ENCODE assay signal across 7 mouse cellular contexts in genomic region chr7:122289243-122290111, GRCm38 (mm10). TPM values are rescaled to one million over a fixed set of nuclear protein-coding genes. Genes with fewer than 3 reads are reported as not detected.
A peak's percentile ranks its signal among the peaks of the same experiment; 100 is the strongest.
DNase-seq lines count a peak whose midpoint lies in the region; ATAC-seq and TF ChIP-seq lines count a peak whose summit lies in the region.

No protein-coding gene starts in this region.

- TF ChIP-seq CTCF in ES-Bruce4 (IDR thresholded peaks at IDR 0.05; ENCODE audit: low read depth, low read length), result no peak
- no peak for TF ChIP-seq CTCF in thymus, adult 2 months (IDR thresholded peaks at IDR 0.05; ENCODE audit: borderline replicate concordance, control insufficient read depth, extremely low read depth, insufficient read depth, low read length, poor library complexity)

- peak; percentile 57; the same call in 1 of the 2 replicates for ATAC-seq in embryonic facial prominence, embryonic 13.5 days (ENCODE audit: insufficient number of reproducible peaks, insufficient read depth, low FRiP score, low TSS enrichment, low read depth)
- ATAC-seq in liver, embryonic 15.5 days (ENCODE audit: insufficient read depth), result no peak
- peak; percentile 70 for ATAC-seq in neural tube, embryonic 12.5 days (ENCODE audit: low FRiP score, low read depth)

- no peak for TF ChIP-seq EP300 in ES-Bruce4 (IDR thresholded peaks at IDR 0.05; ENCODE audit: insufficient read depth, low read depth, low read length)

- peaks cover 7% of the 10 kb centered on the region for H3K27me3 ChIP-seq in ES-Bruce4 (ENCODE audit: control insufficient read depth, insufficient read depth, low read length, poor library complexity, severe bottlenecking)
- H3K27me3 ChIP-seq in embryonic facial prominence, embryonic 13.5 days, result peaks cover 60% of the 10 kb centered on the region
- H3K27me3 ChIP-seq in hindbrain, embryonic 10.5 days (ENCODE audit: insufficient read depth, poor library complexity, severe bottlenecking), result peaks cover 47% of the 10 kb centered on the region
- peaks cover 40% of the 10 kb centered on the region for H3K27me3 ChIP-seq in liver, embryonic 15.5 days
- H3K27me3 ChIP-seq in neural tube, embryonic 12.5 days (replicated peaks), result peaks cover 42% of the 10 kb centered on the region
- no peaks in the 10 kb centered on the region for H3K27me3 ChIP-seq in thymus, adult 2 months (ENCODE audit: control insufficient read depth, insufficient read depth, low read length)

- peak overlapping the region; percentile 95 for H3K4me2 ChIP-seq in embryonic facial prominence, embryonic 13.5 days
- H3K4me2 ChIP-seq in liver, embryonic 15.5 days, result peak overlapping the region; percentile 68
- H3K4me2 ChIP-seq in neural tube, embryonic 12.5 days (replicated peaks), result peak overlapping the region; percentile 91

- 1% methylated on average over 66 of the region's 66 CpGs for WGBS in embryonic facial prominence, embryonic 13.5 days
- WGBS in hindbrain, embryonic 10.5 days, result under 1% methylated on average over 66 of the region's 66 CpGs
- 2% methylated on average over 66 of the region's 66 CpGs for WGBS in liver, embryonic 15.5 days (ENCODE audit: insufficient replicate concordance)
- under 1% methylated on average over 56 of the region's 66 CpGs for WGBS in neural tube, embryonic 12.5 days
- under 1% methylated on average over 65 of the region's 66 CpGs for WGBS in thymus, adult 2 months

- H3K4me3 ChIP-seq in ES-Bruce4 (ENCODE audit: low read depth, low read length), result peak overlapping the region; percentile 69
- peak overlapping the region; percentile 59 for H3K4me3 ChIP-seq in embryonic facial prominence, embryonic 13.5 days
- H3K4me3 ChIP-seq in hindbrain, embryonic 10.5 days, result peak overlapping the region; percentile 69
- H3K4me3 ChIP-seq in liver, embryonic 15.5 days (replicated peaks), result peak overlapping the region; percentile 58
- peak overlapping the region; percentile 64 for H3K4me3 ChIP-seq in neural tube, embryonic 12.5 days
- H3K4me3 ChIP-seq in thymus, adult 2 months (ENCODE audit: control insufficient read depth, insufficient read depth, low read length), result peak overlapping the region; percentile 96

- H3K27ac ChIP-seq in ES-Bruce4 (ENCODE audit: insufficient read depth, low read length), result no peak overlapping the region
- H3K27ac ChIP-seq in embryonic facial prominence, embryonic 13.5 days, result no peak overlapping the region
- H3K27ac ChIP-seq in hindbrain, embryonic 10.5 days, result peak overlapping the region; percentile 73
- H3K27ac ChIP-seq in liver, embryonic 15.5 days (replicated peaks), result no peak overlapping the region
- H3K27ac ChIP-seq in neural tube, embryonic 12.5 days, result no peak overlapping the region
- H3K27ac ChIP-seq in thymus, adult 2 months (ENCODE audit: control insufficient read depth, insufficient read depth, low read length), result peak overlapping the region; percentile 93

- H3K9ac ChIP-seq in ES-Bruce4 (ENCODE audit: low read depth, poor library complexity, severe bottlenecking), result peak overlapping the region; percentile 57; the same call in 1 of the 2 replicates
- peak overlapping the region; percentile 67 for H3K9ac ChIP-seq in embryonic facial prominence, embryonic 13.5 days
- H3K9ac ChIP-seq in liver, embryonic 15.5 days, result 0 out of 2 replicates have a peak overlapping the region, but pooled peaks have one; percentile 21
- H3K9ac ChIP-seq in neural tube, embryonic 12.5 days, result peak overlapping the region; percentile 66

- TF ChIP-seq POLR2A in ES-Bruce4 (IDR thresholded peaks at IDR 0.05; ENCODE audit: insufficient read depth, low read length), result no peak
- TF ChIP-seq POLR2A in thymus, adult 2 months (IDR thresholded peaks at IDR 0.05; ENCODE audit: control insufficient read depth, extremely low read depth, insufficient read depth, low read length, poor library complexity), result no peak; the same call in 1 of the 2 replicates

- H3K9me3 ChIP-seq in ES-Bruce4 (replicated peaks; ENCODE audit: control insufficient read depth, insufficient read depth, low read length, poor library complexity, severe bottlenecking), result no peaks in the 10 kb centered on the region
- no peaks in the 10 kb centered on the region for H3K9me3 ChIP-seq in embryonic facial prominence, embryonic 13.5 days
- H3K9me3 ChIP-seq in hindbrain, embryonic 10.5 days, result no peaks in the 10 kb centered on the region
- H3K9me3 ChIP-seq in liver, embryonic 15.5 days (replicated peaks), result no peaks in the 10 kb centered on the region
- no peaks in the 10 kb centered on the region for H3K9me3 ChIP-seq in neural tube, embryonic 12.5 days

- no peaks in the 10 kb centered on the region for H3K36me3 ChIP-seq in ES-Bruce4 (ENCODE audit: control insufficient read depth, insufficient read depth, low read length, poor library complexity, severe bottlenecking)
- no peaks in the 10 kb centered on the region for H3K36me3 ChIP-seq in embryonic facial prominence, embryonic 13.5 days
- no peaks in the 10 kb centered on the region for H3K36me3 ChIP-seq in hindbrain, embryonic 10.5 days
- H3K36me3 ChIP-seq in liver, embryonic 15.5 days (replicated peaks), result no peaks in the 10 kb centered on the region
- H3K36me3 ChIP-seq in neural tube, embryonic 12.5 days, result no peaks in the 10 kb centered on the region; the same call in 1 of the 2 replicates
- H3K36me3 ChIP-seq in thymus, adult 2 months (ENCODE audit: control insufficient read depth, insufficient read depth, low read length), result 0 out of 2 replicates have a peak, but pooled peaks cover 4% of the 10 kb centered on the region

- H3K4me1 ChIP-seq in ES-Bruce4 (ENCODE audit: control insufficient read depth, insufficient read depth, low read length), result no peaks in the 10 kb centered on the region
- peaks cover 17% of the 10 kb centered on the region for H3K4me1 ChIP-seq in embryonic facial prominence, embryonic 13.5 days
- peaks cover 22% of the 10 kb centered on the region for H3K4me1 ChIP-seq in hindbrain, embryonic 10.5 days (replicated peaks)
- peaks cover 12% of the 10 kb centered on the region for H3K4me1 ChIP-seq in liver, embryonic 15.5 days (replicated peaks)
- peaks cover 17% of the 10 kb centered on the region for H3K4me1 ChIP-seq in neural tube, embryonic 12.5 days
- peaks cover 40% of the 10 kb centered on the region for H3K4me1 ChIP-seq in thymus, adult 2 months (replicated peaks; ENCODE audit: control insufficient read depth, insufficient read depth, low read length)

- peak; percentile 23 for DNase-seq in adrenal gland, postnatal 14 days
- DNase-seq in hindbrain, embryonic 10.5 days (ENCODE audit: low spot score), result peak; percentile 49
- DNase-seq in thymus, adult 2 months, result peak; percentile 72

RNA-seq across cellular contexts. Expression of gene Prkcb, which starts 0.9 kb away (rescaled TPM):
- polyA plus RNA-seq in ES-Bruce4 (2011; ENCODE audit: insufficient read depth, insufficient read length, low read depth, missing spikeins), result 1.4 and 2.3 TPM in 2 replicates
- total RNA-seq in adrenal gland, postnatal 14 days (2021), result 7.5 and 24.1 TPM in 2 replicates
- 5.9 and 6.1 TPM in 2 replicates for polyA plus RNA-seq in embryonic facial prominence, embryonic 13.5 days (2015; fragmentation: Nextera tagmentation; extraction: Ambion mirVana)
- 5.6 and 9.9 TPM in 2 replicates for polyA plus RNA-seq in hindbrain, embryonic 10.5 days (2016; fragmentation: Nextera tagmentation; extraction: Ambion mirVana)
- polyA plus RNA-seq in liver, embryonic 15.5 days (2015; fragmentation: Nextera tagmentation; extraction: Ambion mirVana), result 4.0 and 5.1 TPM in 2 replicates
- polyA plus RNA-seq in neural tube, embryonic 12.5 days (2016; fragmentation: Nextera tagmentation; extraction: Ambion mirVana), result 22.3 and 24.5 TPM in 2 replicates
- polyA plus RNA-seq in thymus, adult 2 months (2012; rRNA removed), result 242 and 247 TPM in 2 replicates

Comparison
In these comparisons a context has a peak if more than half of its experiments do, and no peak if none do; other contexts are left out.
1. H3K27ac ChIP-seq: peak in hindbrain, embryonic 10.5 days (single experiment) and thymus, adult 2 months (single experiment); none in ES-Bruce4 (single experiment), embryonic facial prominence, embryonic 13.5 days (single experiment), liver, embryonic 15.5 days (single experiment) and neural tube, embryonic 12.5 days (single experiment).
2. Peak in every context shown above with its lines, with median percentiles within 50 percentile points of each other: H3K4me3 ChIP-seq, H3K9ac ChIP-seq, DNase-seq and H3K4me2 ChIP-seq.